Mouse (Mus musculus) mesoderm, embryonic 11.5 days (tissue): ENCODE results near the gene Gm28051.

Experiments
- DNase-seq: peaks from one replicate; pipeline ENCODE4 v3.0.0-alpha.2; 2012; ENCODE audit warnings: low read depth, low spot score

Gm28051 gene

DNA sequence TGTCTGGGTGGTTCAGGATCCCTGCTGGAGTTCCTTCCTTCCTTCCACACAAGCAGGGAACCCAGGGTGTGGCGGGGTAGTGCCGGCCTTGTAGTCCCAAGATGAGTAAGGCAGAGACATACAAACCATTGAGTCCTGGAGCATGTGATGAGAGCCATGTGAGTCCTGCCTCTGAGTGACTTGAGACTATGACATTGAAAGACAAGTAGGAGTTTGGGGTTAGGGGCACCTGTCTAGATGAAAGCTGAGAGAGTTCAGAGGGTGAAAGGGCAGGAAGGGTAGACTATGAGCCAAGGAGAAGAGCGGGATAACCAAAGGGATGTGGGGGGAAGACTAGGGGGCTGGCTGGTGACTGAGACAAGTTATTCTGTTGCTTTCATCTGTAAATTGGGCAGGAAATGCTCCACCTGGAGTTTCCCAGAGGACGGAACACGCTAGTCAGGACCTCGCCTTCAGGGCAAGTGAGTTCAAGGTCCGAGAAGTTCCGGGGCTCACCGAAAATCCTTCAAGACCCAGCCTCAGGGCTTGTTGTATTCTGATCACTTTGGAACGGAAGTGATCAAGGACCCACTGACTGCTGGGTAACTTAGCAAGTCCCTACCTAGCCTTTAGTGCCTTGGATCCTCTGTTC is 50.6 kb downstream of the Gm28051 start:
- no peak for DNase-seq

DNA sequence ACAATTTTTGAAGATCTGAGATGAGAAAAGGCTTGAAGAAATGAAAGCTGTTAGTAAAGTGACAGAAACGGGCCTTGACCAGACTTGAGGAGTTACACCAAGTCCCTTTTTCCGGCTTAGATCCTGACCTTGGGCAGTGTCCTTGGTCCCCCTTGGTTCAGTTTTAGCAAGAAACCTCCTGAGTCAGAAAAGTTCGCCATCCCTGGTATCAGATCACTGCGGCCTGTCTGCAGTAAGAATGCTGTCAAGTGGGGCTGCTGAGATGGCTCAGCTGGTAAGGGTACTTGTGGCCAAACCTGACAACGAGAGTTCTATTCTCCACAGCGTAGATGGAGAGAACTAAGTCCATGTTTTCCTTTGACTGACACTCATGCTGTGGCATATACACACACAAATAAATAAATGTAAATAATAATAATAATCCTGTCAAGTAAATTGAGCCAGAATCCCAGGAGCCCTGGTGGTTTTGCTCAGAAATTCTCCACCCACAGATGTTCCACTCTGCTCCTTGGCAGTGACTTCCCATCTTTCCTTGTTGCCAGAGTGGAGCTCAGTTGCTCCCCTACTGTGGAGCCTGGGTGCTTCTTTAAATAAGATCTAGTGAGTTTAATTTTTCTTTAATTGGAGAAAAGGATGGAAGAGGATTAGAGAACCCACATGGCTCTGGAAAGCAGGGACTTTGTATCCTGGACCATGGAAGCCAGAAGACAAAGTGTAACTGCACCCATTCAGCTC is 51.5 kb downstream of the Gm28051 start:
- no peak for DNase-seq

GRCm38 (mm10) chr12:102705216-102705871 is 52.2 kb downstream of the Gm28051 start:
- DNase-seq: peak; percentile 81

DNA sequence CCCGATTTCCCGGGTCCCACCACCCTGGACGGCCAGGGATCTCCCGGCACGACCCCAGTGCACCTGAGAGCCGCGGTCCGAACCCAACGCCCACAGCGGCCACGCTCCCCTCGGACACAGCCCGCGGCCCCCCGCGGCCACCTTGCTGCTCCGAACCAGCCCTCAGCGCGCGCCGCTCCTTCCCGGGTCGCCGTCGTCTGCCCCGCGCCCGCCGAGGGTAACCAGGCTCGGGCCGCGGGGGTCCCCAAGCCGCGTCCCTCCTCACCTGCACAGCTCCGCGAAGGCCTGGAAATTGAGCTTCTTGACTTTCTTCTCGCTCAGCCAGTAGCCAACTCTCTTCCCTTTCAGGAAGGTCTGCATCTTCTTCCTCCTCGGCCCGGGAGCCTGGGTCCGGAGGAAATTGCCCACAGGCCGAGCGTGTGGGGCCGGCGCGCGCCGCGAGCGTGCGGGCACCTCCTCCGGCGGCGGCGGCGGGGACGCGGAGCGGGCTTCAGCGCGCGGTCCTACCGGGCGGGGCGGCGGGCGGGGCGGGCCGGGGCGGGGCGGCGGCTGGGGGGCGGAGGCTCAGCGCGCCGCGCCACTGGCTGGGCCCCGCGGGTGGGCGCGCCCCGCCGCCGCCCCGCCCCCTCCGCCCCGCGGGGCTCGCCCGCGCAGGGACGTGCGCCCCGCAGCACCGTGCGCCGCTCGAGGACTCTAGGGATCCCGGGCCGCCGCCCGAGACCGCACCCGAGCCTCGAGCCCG is 52.9 kb downstream of the Gm28051 start, which contains the start of gene Itpk1:
TSS of gene Itpk1 (minus strand) at position 474 of the 742 bp plus-strand sequence.
- peak; percentile 33 for DNase-seq

DNA sequence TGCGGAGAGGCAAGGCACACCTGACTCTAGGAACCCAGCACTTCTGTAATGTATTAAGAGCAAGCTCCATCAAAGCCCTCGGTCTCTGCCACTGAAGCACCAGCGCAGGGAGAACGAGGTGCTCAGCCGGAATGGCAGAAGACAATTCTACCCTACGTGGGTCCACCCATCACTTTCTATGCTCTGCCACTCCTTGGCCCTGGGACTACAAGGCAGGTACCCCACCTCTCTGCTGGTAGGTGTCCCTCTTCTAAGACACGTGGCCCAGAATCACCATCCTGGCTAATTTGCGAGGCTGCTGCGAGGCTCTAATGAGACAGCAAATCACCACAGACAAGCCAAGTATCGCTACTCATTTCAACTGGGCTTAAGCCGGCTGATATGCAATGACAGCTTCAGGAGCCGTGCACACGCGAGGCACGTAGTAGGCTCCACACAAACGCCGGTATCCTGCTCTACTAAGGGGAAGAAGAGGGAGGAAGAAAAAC is 53.6 kb downstream of the Gm28051 start:
- no peak for DNase-seq

- no peak for DNase-seq
Observed at GRCm38 (mm10) chr12:102703441-102703840, 54.1 kb downstream of the Gm28051 start.

GRCm38 (mm10) chr12:102703111-102703412 is 54.5 kb downstream of the Gm28051 start:
- no peak for DNase-seq

- peak; percentile 89 for DNase-seq
Observed at GRCm38 (mm10) chr12:102702356-102703110, 55.0 kb downstream of the Gm28051 start.

GRCm38 (mm10) chr12:102701691-102702207 is 55.8 kb downstream of the Gm28051 start:
- DNase-seq: no peak

DNA sequence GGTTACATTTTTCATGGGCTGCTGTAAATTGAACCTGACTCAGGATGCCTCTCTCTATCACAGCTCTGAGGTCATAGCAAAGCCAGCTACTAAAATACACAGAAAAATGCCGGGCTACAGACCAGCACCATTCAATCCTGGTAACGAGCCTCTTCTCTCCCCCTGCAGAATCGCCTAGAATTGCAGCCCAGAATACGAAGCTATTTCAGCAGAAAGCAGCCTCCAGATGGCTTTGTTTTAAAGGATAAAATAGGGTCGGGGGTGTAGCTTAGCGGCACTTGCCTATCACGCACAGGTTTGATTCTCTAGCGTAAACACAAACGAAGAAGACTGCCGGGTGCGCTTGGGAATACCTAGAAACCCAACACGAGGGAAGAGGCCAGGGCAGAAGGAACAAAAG is 57.1 kb downstream of the Gm28051 start:
- DNase-seq: no peak

DNA sequence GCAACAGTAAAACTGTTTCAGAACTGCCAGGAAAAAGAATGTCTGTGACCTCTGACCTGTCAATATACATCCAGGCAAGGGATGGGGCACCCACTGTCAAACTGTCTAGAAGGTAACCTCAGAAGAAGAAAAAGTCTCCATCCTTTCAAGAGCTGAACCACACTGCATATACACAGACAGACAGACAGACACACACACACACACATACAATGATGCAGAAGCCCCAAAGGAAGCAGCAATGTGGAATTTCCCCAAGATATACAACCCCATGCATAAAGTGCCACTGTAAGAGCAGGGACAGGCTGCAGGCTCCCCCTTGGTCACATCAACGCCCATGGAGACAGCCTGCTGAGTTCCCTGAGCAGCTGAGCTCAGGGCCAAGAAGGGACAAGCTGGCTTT is 58.4 kb downstream of the Gm28051 start:
- DNase-seq: no peak

- peak; percentile 52 for DNase-seq
Observed at GRCm38 (mm10) chr12:102698089-102698684, 59.4 kb downstream of the Gm28051 start.

DNA sequence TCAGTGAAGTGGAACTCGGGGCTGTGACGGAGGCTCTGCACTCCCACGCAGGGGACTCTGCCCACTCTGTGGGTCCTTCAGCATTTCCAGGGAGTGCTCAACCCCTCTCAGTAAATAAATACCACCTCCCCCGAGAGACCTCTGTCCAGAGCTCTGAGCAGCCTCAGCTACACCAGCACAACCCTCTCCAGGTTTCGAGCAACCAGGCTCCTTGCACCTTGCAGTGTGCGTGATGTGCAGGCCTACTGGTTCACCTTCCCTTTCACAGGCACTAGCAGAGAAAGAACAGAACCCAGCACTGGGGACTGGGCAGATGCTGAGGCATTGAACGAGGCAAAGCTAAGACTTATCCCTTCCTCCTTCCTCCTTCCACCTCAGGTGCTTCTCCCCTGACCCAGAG is 60.2 kb downstream of the Gm28051 start:
- DNase-seq: no peak

DNA sequence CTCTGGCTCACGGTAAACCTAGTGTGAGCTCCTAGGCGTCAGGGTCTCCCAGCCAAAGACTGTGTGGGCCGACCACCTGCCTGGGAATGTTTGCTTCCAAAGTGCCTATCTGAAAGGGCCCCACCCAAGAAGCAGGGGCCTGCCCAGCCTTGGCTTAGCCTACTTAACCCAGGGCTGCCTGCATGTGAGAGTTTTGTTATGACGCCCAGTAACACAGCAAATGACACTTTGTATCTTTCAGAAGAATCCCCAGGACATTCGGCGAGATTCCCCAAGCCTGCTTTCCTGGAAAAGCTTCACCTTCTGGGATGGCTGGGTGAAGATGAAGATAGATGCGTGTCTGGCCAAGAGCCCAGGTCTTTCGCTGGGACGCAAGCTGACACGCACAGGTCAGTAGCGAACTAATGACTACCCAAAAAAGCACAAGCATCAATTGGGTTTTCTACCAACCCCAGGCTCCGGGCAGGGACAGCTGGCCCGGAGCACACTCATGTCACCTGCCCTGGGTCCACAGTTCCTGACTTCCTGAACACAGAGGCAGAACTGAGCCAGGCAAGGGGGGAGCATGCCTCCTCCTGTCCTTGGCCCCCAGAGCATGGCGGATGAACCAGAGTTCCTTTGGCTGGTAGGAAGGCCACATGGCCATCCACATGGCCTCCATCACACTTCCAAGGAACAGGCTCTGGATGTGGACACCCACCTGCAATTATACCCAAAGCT is 60.8 kb downstream of the Gm28051 start:
- no peak for DNase-seq

GRCm38 (mm10) chr12:102695369-102696239 is 62.0 kb downstream of the Gm28051 start:
- no peak for DNase-seq

DNA sequence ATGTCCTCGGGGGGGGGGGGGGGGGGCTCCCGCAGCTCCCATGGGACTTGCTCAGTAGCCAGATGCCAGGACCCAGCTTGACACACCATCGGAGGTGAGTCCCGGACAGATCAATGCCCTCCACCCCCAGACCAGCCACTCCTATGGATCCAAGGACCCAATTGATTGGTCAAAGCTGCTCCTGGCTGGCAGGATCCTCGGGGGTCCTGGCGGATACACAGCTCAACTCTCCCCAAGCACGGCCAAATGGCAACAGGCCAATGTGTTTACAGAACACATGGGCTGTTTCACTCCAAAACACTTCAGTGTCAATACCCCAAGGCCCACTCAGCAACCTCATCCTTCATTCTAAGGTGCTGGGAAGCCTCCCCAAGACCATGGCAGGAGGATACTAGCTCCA is 65.8 kb downstream of the Gm28051 start:
- DNase-seq: no peak

DNA sequence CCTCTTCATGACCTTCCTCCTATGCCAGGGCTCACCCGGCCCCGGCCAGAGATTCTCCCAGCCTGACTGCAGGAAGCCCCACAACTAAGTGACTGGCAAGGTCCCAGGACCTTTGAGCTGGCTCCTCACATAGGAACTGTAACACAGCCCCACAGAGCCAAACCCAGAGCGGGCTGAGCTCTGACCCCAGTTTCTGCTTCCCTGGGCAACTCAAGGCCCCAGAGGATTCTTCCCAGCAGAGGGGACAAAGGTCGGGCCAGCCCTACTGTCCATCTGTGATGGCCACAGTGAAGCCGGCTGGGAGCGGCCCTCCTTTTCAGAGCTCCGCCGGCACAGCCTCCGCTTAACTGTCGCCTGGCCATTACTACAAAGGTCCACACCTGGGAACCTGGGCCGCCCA is 66.4 kb downstream of the Gm28051 start:
- no peak for DNase-seq

- no peak for DNase-seq
Observed at GRCm38 (mm10) chr12:102689773-102690563, 67.6 kb downstream of the Gm28051 start.
